Mouse (Mus musculus): Measurements from ENCODE around the gene Zfp280b. TPM values are rescaled to one million over a fixed set of nuclear protein-coding genes. Genes with fewer than 3 reads are reported as not detected.

Zfp280b gene
- total RNA-seq, 2 experiments from 2014 or later: 7.9 to 9.2 TPM

Small RNA genes lying within 50 kb of the gene (microRNA-seq; reads per million reads assigned to microRNA genes)
- not detected for gene Mir6409

Other genes starting within 250 kb of the Zfp280b start
- gene Gstt1, start 234.1 kb upstream of the Zfp280b start, total RNA-seq (2021): 1 to 10 TPM; 3.8 TPM
- gene Gstt4, start 210.1 kb upstream of the Zfp280b start, total RNA-seq (2021): not detected
- gene Gstt2, start 195.2 kb upstream of the Zfp280b start, total RNA-seq (2021): 1 to 10 TPM; 3.5 to 4.6 TPM
- 100 to 1,000 TPM; 771 to 828 TPM for gene Mif, start 172.4 kb upstream of the Zfp280b start, total RNA-seq (2021)
- 1 to 10 TPM; 1.5 to 3.0 TPM for gene Derl3, start 139.2 kb upstream of the Zfp280b start, total RNA-seq (2021)
- 10 to 100 TPM; 92.6 to 100.0 TPM for gene Smarcb1, start 111.0 kb upstream of the Zfp280b start, total RNA-seq (2021)
- gene Chchd10, start 99.5 kb upstream of the Zfp280b start, total RNA-seq (2021): 100 to 1,000 TPM; 155 to 181 TPM
- 1 to 10 TPM; 2.5 to 2.6 TPM for gene Mmp11, start 96.2 kb upstream of the Zfp280b start, total RNA-seq (2021)
- under 1 TPM in 1 of 2 experiments, not detected in 1; 0.49 TPM for gene Gm867, start 92.0 kb upstream of the Zfp280b start, total RNA-seq (2021)
- gene Vpreb3, start 89.6 kb upstream of the Zfp280b start, total RNA-seq (2021): not detected
- gene Gm5134, start 78.1 kb upstream of the Zfp280b start, total RNA-seq (2021): under 1 TPM in 1 of 2 experiments, not detected in 1; 0.16 TPM
- not detected for gene Slc5a4b, start 78.3 kb downstream of the Zfp280b start, total RNA-seq (2021)
- gene Slc5a4a, start 114.8 kb downstream of the Zfp280b start, total RNA-seq (2021): under 1 TPM in 1 of 2 experiments, not detected in 1; 0.26 TPM
- gene Prmt2, start 205.2 kb downstream of the Zfp280b start, total RNA-seq (2021): 10 to 100 TPM; 74.7 to 79.4 TPM
- gene S100b, start 221.2 kb downstream of the Zfp280b start, total RNA-seq (2021): 10 to 100 TPM; 39.4 to 46.9 TPM